Mouse (Mus musculus) bone marrow, adult 2 months (tissue): ENCODE data around the gene Igfbp5.

Experiments
- CTCF ChIP-seq: fragments of 200-500 bp; IDR thresholded peaks from 2 replicates; pipeline ENCODE4 v1.5.1; 2011; ENCODE audit warnings: low read length, control low read depth; ENCODE audit not compliant: control insufficient read depth, insufficient read depth
- POLR2A ChIP-seq: fragments of 200-500 bp; IDR thresholded peaks from 2 replicates; pipeline ENCODE4 v1.6.1; 2011; ENCODE audit warnings: low read depth, mild to moderate bottlenecking, control low read depth, low read length, borderline replicate concordance; ENCODE audit not compliant: control insufficient read depth

GRCm38 (mm10) chr1:72859963-72860362 lies 14.7 kb downstream of the Igfbp5 start:
- no peak for TF ChIP-seq CTCF
- no peak for TF ChIP-seq POLR2A
